Mouse (Mus musculus) megakaryocyte, embryonic 14.5 days (primary cell): Measurements from ENCODE around the gene Npb. TPM values are rescaled to one million over a fixed set of nuclear protein-coding genes. Genes with fewer than 3 reads are reported as not detected.

Source experiments
- H3K27me3 ChIP-seq: replicated peaks from 2 replicates; pipeline ENCODE3; 2012; ENCODE audit warnings: inconsistent platforms
- H3K36me3 ChIP-seq: replicated peaks from 2 replicates; pipeline ENCODE3; 2012; ENCODE audit warnings: low read length, inconsistent platforms, mixed read lengths
- H3K4me1 ChIP-seq: 2 replicates; pipeline ENCODE4 v1.6.1; 2012; ENCODE audit warnings: inconsistent platforms
- H3K4me3 ChIP-seq: replicated peaks from 2 replicates; pipeline ENCODE3; 2012; ENCODE audit warnings: moderate library complexity, mild to moderate bottlenecking, inconsistent platforms
- H3K9me3 ChIP-seq: 2 replicates; pipeline ENCODE4 v1.6.1; 2012; ENCODE audit warnings: inconsistent platforms
- FLI1 ChIP-seq: IDR thresholded peaks from 2 replicates; pipeline ENCODE4 v1.6.1; 2012; ENCODE audit warnings: low read length, inconsistent platforms, mixed read lengths
- GATA1 ChIP-seq: IDR thresholded peaks from 3 replicates; pipeline ENCODE4 v1.6.1; 2012; ENCODE audit warnings: mixed read lengths, low read length, inconsistent platforms, borderline replicate concordance
- polyA plus RNA-seq: library from polyadenylated mRNA; stranded (reverse); fragments of >175 nt; gene quantifications from 2 replicates; pipeline ENCODE4 v1.2.3, GENCODE M21; 2012; ENCODE audit warnings: low replicate concordance; ENCODE audit not compliant: insufficient read depth

The Npb gene
- polyA plus RNA-seq, 1 experiment, result 2.7 TPM

- Histone ChIP-seq H3K27me3 (no peaks in the 10 kb centered on the region), H3K36me3 (peaks cover 26% of the 10 kb centered on the region), H3K4me3 (peak overlapping the region; percentile 93), H3K4me1 (peaks cover 76% of the 10 kb centered on the region), H3K9me3 (no peaks in the 10 kb centered on the region)
- TF ChIP-seq GATA1 (no peak), FLI1 (no peak)
These were observed 24.6 kb downstream of the Npb start for GRCm38 (mm10) chr11:120632559-120633519.

DNA sequence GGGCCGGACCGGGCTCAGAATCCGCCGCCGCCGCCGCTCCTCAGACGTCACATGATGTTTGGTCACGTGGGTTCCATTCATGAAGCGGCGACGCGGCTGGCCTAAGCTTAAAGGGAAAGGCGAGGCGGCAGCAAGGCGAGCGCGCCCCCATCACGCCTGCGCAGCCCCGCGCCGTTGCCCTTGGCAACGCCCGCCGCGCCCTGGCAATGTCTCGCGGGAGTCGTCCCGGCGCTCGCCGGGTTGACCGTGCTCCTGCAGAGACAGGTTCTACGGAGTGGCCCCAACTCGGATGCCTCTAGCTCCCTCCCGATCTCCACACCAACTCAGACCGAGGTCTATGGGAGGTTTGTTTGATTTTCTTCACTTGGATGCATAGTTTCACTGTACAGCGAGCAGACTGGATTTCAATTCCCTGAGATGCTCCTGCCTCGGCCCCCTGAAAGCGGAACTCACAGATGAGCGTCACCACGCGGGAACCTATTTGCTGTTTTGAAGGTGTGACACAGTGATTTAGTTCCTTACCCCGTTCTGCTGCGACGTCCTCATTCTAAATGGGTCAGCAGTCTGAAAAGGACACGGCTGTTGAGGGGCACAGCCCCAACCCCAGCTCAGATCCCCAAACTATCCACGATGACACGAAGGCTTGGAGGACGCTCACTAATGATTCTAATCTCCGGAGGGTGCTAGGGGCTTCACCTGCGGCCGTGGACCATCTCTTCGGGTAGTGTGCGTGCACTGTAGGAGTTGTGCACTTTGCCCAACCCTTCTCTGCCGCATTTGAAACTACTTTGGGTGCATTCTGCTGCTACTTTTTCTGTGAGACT, 25.5 kb downstream of the Npb start, which contains the start of gene Mafg:
Gene Mafg (minus strand): TSS at position 81 of the 824 bp plus-strand sequence.
- Histone ChIP-seq H3K36me3 (peaks cover 23% of the 10 kb centered on the region), H3K4me1 (peaks cover 69% of the 10 kb centered on the region)
- TF ChIP-seq FLI1 (no peak), GATA1 (no peak)

GRCm38 (mm10) chr11:120634810-120635209, 26.5 kb downstream of the Npb start:
- no peaks in the 10 kb centered on the region for H3K9me3 ChIP-seq
- no peak overlapping the region for H3K4me3 ChIP-seq
- H3K4me1 ChIP-seq, result peaks cover 58% of the 10 kb centered on the region
- H3K36me3 ChIP-seq, result peaks cover 21% of the 10 kb centered on the region
- H3K27me3 ChIP-seq, result no peaks in the 10 kb centered on the region
- no peak for TF ChIP-seq GATA1
- TF ChIP-seq FLI1, result no peak

More for the DNA sequence above, 25.5 kb downstream of the Npb start, which contains the start of gene Mafg:
- Histone ChIP-seq H3K9me3 (no peaks in the 10 kb centered on the region), H3K27me3 (no peaks in the 10 kb centered on the region), H3K4me3 (peak within 1 kb of the TSS; percentile 93)

DNA sequence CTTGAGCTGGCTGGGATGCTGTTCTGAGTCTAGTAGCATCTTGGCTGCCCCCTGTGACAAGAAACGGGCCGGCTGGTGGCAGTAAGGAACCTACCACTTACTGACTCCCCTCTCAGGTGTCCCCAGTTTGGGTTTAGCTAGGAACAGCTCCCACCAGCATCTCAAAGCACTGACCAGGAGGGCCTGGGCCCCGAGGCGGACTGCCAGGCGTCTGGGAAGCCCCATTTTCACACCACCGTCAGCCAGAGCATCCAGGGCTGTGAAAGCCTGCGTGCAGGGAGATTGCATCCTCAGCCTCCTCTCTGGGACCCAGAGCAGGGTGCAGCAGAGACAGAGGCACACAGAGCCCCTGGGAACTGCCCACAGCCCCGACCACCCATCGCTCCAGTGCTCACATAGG, 33.0 kb downstream of the Npb start:
- H3K9me3 ChIP-seq, result no peaks in the 10 kb centered on the region
- no peak for TF ChIP-seq GATA1
- TF ChIP-seq FLI1, result no peak
- peak overlapping the region; percentile 5 for H3K4me3 ChIP-seq
- peaks cover 47% of the 10 kb centered on the region for H3K4me1 ChIP-seq
- peaks cover 6% of the 10 kb centered on the region for H3K27me3 ChIP-seq
- peaks cover 28% of the 10 kb centered on the region for H3K36me3 ChIP-seq

DNA sequence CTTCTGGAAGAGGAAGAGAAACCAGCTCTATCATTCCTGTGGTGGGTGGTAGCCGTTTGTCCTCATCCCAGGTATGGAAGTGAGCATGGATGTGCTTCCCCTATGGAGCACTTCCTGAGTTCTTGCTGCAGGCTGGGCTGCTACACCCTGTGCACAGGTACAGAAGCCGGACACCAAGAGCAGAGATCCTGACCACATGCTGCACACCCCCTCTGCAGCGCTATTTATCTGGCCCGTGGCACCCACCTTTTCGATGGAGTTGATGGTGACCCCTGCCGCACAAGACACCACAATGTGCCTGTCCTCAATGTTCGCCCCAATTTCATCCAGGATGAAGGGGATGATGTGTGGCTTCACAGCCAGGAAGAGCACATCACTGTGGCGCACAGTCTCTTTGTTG, 33.6 kb downstream of the Npb start:
- Histone ChIP-seq H3K27me3 (peaks cover 8% of the 10 kb centered on the region), H3K9me3 (no peaks in the 10 kb centered on the region), H3K36me3 (peaks cover 27% of the 10 kb centered on the region), H3K4me3 (peak overlapping the region; percentile 51), H3K4me1 (peaks cover 47% of the 10 kb centered on the region)
- TF ChIP-seq GATA1, result no peak
- TF ChIP-seq FLI1, result no peak

- peaks cover 51% of the 10 kb centered on the region for H3K4me1 ChIP-seq
- no peaks in the 10 kb centered on the region for H3K9me3 ChIP-seq
- H3K36me3 ChIP-seq, result peaks cover 19% of the 10 kb centered on the region
- peak overlapping the region; percentile 93 for H3K4me3 ChIP-seq
- peaks cover 10% of the 10 kb centered on the region for H3K27me3 ChIP-seq
- TF ChIP-seq GATA1, result no peak
- no peak for TF ChIP-seq FLI1
These were observed 34.8 kb downstream of the Npb start for GRCm38 (mm10) chr11:120642939-120643600.

DNA sequence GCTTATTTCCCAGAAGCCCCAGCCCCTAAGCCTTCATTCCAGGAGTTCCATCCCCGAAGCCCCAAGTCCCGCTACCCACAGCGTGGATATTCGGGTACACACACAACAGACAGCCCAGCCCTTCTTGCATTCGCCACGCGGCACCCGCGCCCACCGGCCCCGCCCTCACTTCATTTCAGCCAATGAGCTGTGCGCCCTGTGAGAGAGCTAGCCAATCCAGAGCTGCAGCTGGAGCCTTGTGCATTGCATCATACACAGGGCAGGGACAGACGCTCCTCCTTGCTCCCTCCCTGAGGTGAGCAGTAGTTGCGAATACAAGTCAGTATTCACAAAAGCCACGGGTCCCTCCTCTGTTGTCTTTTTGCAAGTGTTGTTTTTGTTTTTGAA, 35.3 kb downstream of the Npb start, which contains the start of gene Pycr1:
Gene Pycr1 (minus strand): TSS at position 169 of the 387 bp plus-strand sequence.
- Histone ChIP-seq H3K27me3 (peaks cover 10% of the 10 kb centered on the region), H3K36me3 (peaks cover 19% of the 10 kb centered on the region), H3K4me1 (peaks cover 54% of the 10 kb centered on the region), H3K4me3 (peak within 1 kb of the TSS; percentile 93), H3K9me3 (no peaks in the 10 kb centered on the region)
- TF ChIP-seq FLI1 (no peak), GATA1 (no peak)

DNA sequence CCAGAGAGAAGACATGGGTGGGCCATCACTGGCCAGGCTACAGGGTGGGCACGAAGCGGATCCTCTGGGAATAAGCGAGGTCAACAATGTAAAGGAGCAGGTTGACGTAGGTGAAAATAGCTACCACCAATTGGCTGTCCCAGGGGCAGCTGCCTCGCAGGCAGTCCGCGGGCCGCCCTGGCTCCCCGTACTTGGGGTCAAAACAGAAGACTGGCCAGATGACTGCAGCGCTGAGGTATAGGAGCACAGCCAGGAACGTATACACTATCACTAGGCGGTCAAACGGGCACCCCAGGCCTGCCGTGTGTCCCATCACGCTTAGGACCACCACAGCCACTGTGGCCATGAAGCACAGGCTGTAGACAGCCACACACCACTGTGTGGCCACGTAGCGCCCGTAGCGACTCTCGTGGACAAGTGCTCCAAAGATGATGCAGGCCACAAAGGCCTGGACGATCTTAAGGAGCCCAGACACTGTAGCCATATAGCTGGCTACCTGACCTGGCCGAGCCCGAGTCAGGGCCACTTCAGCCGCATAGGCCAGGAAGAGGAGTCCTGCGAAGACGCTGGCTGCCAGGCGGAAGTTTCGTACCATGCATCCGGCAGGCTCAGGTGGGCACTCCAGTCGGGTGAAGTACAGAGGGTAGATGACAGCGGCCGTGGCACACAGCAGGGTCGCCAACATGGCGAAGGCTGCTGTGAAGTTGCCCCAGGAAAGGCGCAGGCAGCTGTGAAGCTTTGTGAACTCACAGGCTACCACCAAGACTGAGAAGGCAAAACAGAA, 39.0 kb downstream of the Npb start:
- Histone ChIP-seq H3K4me3 (peak overlapping the region; percentile 89), H3K27me3 (peaks cover 4% of the 10 kb centered on the region)

More for the DNA sequence above, 39.0 kb downstream of the Npb start:
- H3K9me3 ChIP-seq, result no peaks in the 10 kb centered on the region
- no peaks in the 10 kb centered on the region for H3K36me3 ChIP-seq
- H3K4me1 ChIP-seq, result peaks cover 43% of the 10 kb centered on the region
- TF ChIP-seq FLI1, result no peak
- TF ChIP-seq GATA1, result no peak
